Comparison of ENCODE assay signal across 8 mouse cellular contexts in the genomic region with DNA sequence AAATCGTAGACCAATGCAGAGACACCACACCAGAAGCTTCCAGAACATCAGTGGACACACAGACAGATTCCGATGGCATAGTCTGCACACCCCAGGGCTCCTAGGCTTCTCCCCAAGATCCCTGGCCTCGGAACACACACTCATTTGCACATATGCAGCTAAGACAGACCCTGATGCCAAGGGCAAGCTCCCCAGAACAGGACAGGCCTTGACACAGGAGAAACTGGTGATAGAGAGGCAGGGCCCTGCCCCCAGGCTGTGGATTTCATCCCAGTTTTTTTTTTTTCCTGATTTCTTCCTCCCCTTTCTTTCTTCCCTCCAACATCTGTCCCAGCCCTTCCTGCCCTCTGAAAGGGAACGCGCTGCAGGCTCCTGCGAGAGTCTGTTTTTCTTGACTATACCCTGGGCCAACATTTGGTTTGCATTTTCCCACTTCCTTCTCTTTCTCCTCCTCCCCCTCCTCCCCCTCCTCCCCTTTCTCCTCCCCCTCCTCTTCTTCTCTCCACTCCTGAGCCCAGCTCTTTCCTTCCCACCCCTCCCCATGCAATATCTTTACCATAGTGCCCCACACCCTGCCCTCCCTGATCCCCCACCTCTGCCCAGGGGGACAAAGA. TPM values are rescaled to one million over a fixed set of nuclear protein-coding genes. Genes with fewer than 3 reads are reported as not detected.
A peak's percentile ranks its signal among the peaks of the same experiment; 100 is the strongest.
DNase-seq lines count a peak whose midpoint lies in the region; ATAC-seq lines count a peak whose summit lies in the region.

No protein-coding gene starts in this region.

- WGBS in liver, embryonic 11.5 days, result 36% methylated on average over 6 of the region's 6 CpGs
- whole genome bisulfite sequencing in forebrain, embryonic 16.5 days, result 37% methylated on average over 6 of the region's 6 CpGs

- no peak overlapping the region for H3K4me3 ChIP-seq in liver, embryonic 11.5 days (ENCODE audit: low read depth, low read length)
- H3K4me3 ChIP-seq in brown adipose tissue, adult 24 weeks (ENCODE audit: insufficient read depth, low read depth, low read length), result no peak overlapping the region
- no peak overlapping the region for H3K4me3 ChIP-seq in forebrain, embryonic 16.5 days (replicated peaks; ENCODE audit: low read length)

- ATAC-seq in liver, embryonic 11.5 days (replicated peaks; ENCODE audit: low FRiP score), result no peak
- 0 out of 2 replicates have a peak, but pooled peaks have one; percentile 5 for ATAC-seq in forebrain, embryonic 16.5 days

- peaks cover 36% of the 10 kb centered on the region for H3K27me3 ChIP-seq in liver, embryonic 11.5 days (replicated peaks; ENCODE audit: control insufficient read depth, insufficient read depth, low read length)
- H3K27me3 ChIP-seq in forebrain, embryonic 16.5 days (replicated peaks; ENCODE audit: control insufficient read depth, insufficient read depth, low read length), result no peaks in the 10 kb centered on the region

- H3K9me3 ChIP-seq in liver, embryonic 11.5 days (ENCODE audit: control insufficient read depth, low read length), result no peaks in the 10 kb centered on the region
- no peaks in the 10 kb centered on the region for H3K9me3 ChIP-seq in forebrain, embryonic 16.5 days (ENCODE audit: control insufficient read depth, low read length)

- H3K36me3 ChIP-seq in liver, embryonic 11.5 days (ENCODE audit: control insufficient read depth, insufficient read depth, low read length), result no peaks in the 10 kb centered on the region
- no peaks in the 10 kb centered on the region for H3K36me3 ChIP-seq in forebrain, embryonic 16.5 days (ENCODE audit: control insufficient read depth, insufficient read depth)

- H3K4me2 ChIP-seq in liver, embryonic 11.5 days, result no peak overlapping the region
- H3K4me2 ChIP-seq in forebrain, embryonic 16.5 days (ENCODE audit: low read length), result no peak overlapping the region

- peak overlapping the region; percentile 58 for H3K27ac ChIP-seq in liver, embryonic 11.5 days (ENCODE audit: low read depth, low read length)
- H3K27ac ChIP-seq in brown adipose tissue, adult 24 weeks (replicated peaks; ENCODE audit: low read depth, low read length), result peak overlapping the region; percentile 37; the same call in 1 of the 2 replicates
- no peak overlapping the region for H3K27ac ChIP-seq in forebrain, embryonic 16.5 days (ENCODE audit: low read length)

- no peak overlapping the region for H3K9ac ChIP-seq in liver, embryonic 11.5 days (ENCODE audit: low read depth, low read length)
- no peak overlapping the region for H3K9ac ChIP-seq in forebrain, embryonic 16.5 days (replicated peaks; ENCODE audit: low read depth, low read length)

- no peak for DNase-seq in liver, embryonic 11.5 days (ENCODE audit: low spot score)
- no peak for DNase-seq in liver
- DNase-seq in mesoderm, embryonic 11.5 days (ENCODE audit: low read depth, low spot score), result peak; percentile 70
- no peak for DNase-seq in cerebellum, adult 9-10 months
- DNase-seq in right cerebral cortex, adult 18-20 months, result no peak
- no peak for DNase-seq in adrenal gland, adult 8-10 months

- H3K4me1 ChIP-seq in liver, embryonic 11.5 days (replicated peaks; ENCODE audit: control insufficient read depth, insufficient read depth, low read length), result peaks cover 4% of the 10 kb centered on the region
- peaks cover 25% of the 10 kb centered on the region for H3K4me1 ChIP-seq in brown adipose tissue, adult 24 weeks (ENCODE audit: control insufficient read depth, insufficient read depth, insufficient read length, low read length)
- peaks cover 18% of the 10 kb centered on the region for H3K4me1 ChIP-seq in forebrain, embryonic 16.5 days (replicated peaks; ENCODE audit: control insufficient read depth, insufficient read depth, low read length)

RNA-seq across cellular contexts. Expression of gene Tns1, which starts 32.5 kb away (rescaled TPM):
- 19.4 and 20.4 TPM in 2 replicates for polyA plus RNA-seq in liver, embryonic 11.5 days (2014; fragmentation: Nextera tagmentation; extraction: Ambion mirVana)
- polyA plus RNA-seq in brown adipose tissue, adult 24 weeks (2012; ENCODE audit: insufficient read depth, insufficient read length, missing spikeins), result 237 and 280 TPM in 2 replicates
- 10.7 and 11.0 TPM in 2 replicates for polyA plus RNA-seq in forebrain, embryonic 16.5 days (2015; fragmentation: Nextera tagmentation; extraction: Ambion mirVana)
- 100 to 1,000 TPM; 461 to 578 (median 489) TPM for total RNA-seq in adrenal gland, adult 8-10 months (2022)

RNA-seq across cellular contexts. Expression of gene Rufy4, which starts 33.6 kb away (rescaled TPM):
- 0.17 and 0.34 TPM in 2 replicates for polyA plus RNA-seq in liver, embryonic 11.5 days (2014; fragmentation: Nextera tagmentation; extraction: Ambion mirVana)
- polyA plus RNA-seq in brown adipose tissue, adult 24 weeks (2012; ENCODE audit: insufficient read depth, insufficient read length, missing spikeins), result 1.8 and 2.1 TPM in 2 replicates
- polyA plus RNA-seq in forebrain, embryonic 16.5 days (2015; fragmentation: Nextera tagmentation; extraction: Ambion mirVana), result 0.32 and 0.36 TPM in 2 replicates
- 1 to 10 TPM; 1.3 to 4.4 (median 2.8) TPM for total RNA-seq in adrenal gland, adult 8-10 months (2022)

Comparison
In these comparisons a context has a peak if more than half of its experiments do, and no peak if none do; other contexts are left out.
1. RNA of gene Tns1, which starts 32.5 kb away (polyA plus RNA-seq): 237 to 280 TPM in brown adipose tissue, adult 24 weeks; 19.4 to 20.4 TPM in liver, embryonic 11.5 days and 10.7 to 11.0 TPM in forebrain, embryonic 16.5 days; every median in the first group is over 10 times any median in the second.